Mouse (Mus musculus) kidney, adult 2 months (tissue): ENCODE measurements around the gene Otub1.

Experiments used
- CTCF ChIP-seq: fragments of 200-500 bp; conservative IDR thresholded peaks from 2 replicates; pipeline ENCODE4 v1.5.1; 2011; ENCODE audit warnings: low read depth, mild to moderate bottlenecking, control low read depth, low read length, moderate library complexity, mixed read lengths; ENCODE audit not compliant: insufficient read depth, insufficient read length
- POLR2A ChIP-seq: fragments of 200-500 bp; IDR thresholded peaks from one replicate; pipeline ENCODE4 v1.6.1; 2011; ENCODE audit warnings: low read depth, low read length, control low read depth

GRCm38 (mm10) chr19:7182273-7182949 lies 23.7 kb downstream of the Otub1 start:
- TF ChIP-seq CTCF = no peak
- TF ChIP-seq POLR2A = peak; percentile 60
